Mouse (Mus musculus): ENCODE measurements at regions not wholly inside any gene's neighbourhood (a gene's known extent, or its start where the extent isn't known, plus 50 kb on each side); places are given as distances from the start of the nearest gene placed in this dataset.

GRCm38 (mm10) chr11:41852813-41853212 lies 147.8 kb downstream of the Gabrg2 start:
- DNase-seq (ENCODE audit: low spot score) = no peak

GRCm38 (mm10) chr11:41825978-41826679 lies 174.5 kb downstream of the Gabrg2 start:
- DNase-seq (ENCODE audit: low spot score) = no peak

DNA sequence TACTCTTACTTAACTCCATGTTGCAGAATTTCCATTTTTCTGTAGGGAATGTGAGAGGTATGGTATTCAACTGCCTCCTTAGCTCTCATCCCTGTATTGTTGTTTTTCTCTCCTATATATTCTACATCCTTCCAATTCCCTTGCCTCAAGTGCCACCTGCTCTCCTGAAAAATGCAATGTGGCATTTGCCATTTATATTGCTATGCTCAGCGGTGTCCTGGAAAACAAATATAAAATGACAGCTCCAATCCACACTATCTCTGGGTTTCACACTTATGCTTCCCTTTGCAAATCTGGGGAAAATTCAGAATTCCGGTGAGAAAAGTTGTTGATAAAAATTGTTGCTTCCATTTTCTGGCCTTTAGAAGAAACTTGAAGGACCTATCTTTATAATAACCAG lies 182.6 kb downstream of the Gabrg2 start:
- peak; percentile 3 for DNase-seq (ENCODE audit: low spot score)

- peak; percentile 28 for DNase-seq (ENCODE audit: low spot score)
These were observed 187.7 kb downstream of the Gabrg2 start for GRCm38 (mm10) chr11:41812996-41813395.

DNA sequence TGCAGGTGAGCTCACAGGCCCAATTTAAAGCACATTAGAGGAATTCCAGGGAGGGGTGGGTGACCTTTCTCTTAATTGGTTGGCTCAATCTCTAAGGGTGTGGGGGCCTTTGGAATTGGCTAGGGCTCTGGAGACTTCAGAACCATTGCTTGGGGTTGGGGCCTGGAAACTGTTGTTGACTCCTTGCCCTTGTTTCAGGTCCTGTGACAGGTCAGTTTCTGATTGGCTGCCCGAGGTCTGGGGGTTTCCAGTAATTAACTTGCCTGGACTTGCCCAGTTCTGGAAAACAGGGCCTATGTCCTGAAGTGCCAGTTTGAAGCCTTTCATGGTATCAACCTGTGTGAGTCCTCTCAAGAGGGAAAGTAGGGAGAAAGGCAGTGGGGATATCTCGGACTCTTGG lies 191.8 kb downstream of the Gabrg2 start:
- no peak for DNase-seq (ENCODE audit: low spot score)

GRCm38 (mm10) chr11:41792206-41792605 lies 208.5 kb downstream of the Gabrg2 start:
- no peak for DNase-seq (ENCODE audit: low spot score)

Measured in left cerebral cortex, adult 11 months (tissue).